Mouse (Mus musculus) layer of hippocampus, postnatal 36 days (tissue): ENCODE data around the gene Pak6. TPM values are rescaled to one million over a fixed set of nuclear protein-coding genes. Genes with fewer than 3 reads are reported as not detected.
"Not testable (repeated sequence)": the region's sequence is repeated elsewhere in the genome, so short reads cannot be mapped to it uniquely, and the experiment has no call there.

Experiments used
- DNase-seq, 2 experiments: peaks; one replicate each; pipeline ENCODE4 v3.0.0; 2022
- total RNA-seq, 2 experiments: library from RNA; stranded (reverse); gene quantifications; 2 replicates each; pipeline ENCODE4 v1.2.3; 2021

Gene Pak6
- 10 to 100 TPM; 50.0 to 55.4 TPM for total RNA-seq

DNA sequence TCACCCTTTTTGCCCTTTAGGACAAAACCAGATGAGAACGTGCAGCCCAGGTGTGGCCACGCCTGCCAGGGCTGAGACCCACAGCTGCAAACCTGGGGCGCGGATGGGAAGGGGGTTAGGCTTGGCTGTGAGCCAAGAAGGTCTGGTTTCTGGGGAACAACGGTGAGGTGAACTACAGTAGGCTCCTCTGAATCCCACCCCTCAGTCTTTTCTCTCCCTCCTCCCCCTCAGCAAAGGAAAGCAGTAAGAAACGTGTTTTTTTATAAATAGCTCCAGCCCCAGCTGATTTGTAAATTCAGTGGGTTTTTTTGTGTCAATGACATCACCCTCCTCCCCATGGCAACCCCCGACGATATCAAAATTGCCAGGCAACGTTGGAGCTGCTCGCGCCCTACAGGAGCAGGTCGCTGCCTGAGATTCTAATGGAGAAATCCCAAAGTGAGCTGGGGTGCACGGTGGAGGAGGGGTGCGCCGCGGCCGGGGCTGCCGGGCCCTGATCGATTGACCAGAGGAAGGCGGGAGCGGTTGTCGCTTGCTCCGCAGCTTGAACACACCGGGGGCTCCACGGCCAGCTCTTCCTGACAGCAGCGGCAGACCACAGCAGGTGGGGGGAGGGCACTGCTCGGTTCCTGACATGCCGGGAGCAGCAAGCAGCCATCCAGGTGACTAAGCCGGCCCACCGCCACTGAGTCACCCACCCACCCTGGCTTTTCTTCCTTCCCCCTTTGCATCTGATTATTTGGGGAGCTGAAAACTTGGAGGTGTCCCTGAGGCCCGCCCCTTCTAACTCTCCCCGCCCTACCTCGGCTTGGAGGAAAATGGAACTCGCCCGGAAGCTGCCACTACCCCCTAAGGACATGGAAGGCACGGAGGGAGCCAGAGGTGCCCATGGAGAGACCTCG, at the start of gene Pak6:
Pak6 (plus strand) TSS at position 402 of the 902 bp plus-strand sequence.
- DNase-seq = peak; percentile 63 to 64

DNA sequence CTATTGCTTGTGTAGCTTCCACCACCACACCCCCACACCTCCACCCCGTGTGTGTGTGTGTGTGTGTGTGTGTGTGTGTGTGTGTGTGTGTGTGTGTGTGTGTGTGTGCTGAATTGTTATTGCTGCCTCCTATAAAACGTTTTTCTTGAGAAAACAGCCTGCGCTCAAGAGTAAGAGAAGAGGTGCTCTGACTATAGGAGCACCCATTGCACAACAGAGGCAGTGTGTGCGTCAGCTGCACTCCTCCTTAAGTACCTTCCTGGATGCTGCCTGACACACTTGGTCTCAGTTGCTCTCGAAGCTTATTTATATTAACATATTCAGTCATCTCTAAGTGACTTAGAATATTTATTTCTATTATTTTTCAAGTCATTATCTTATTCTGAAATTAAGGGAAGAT, 45.1 kb upstream of the Pak6 start:
- DNase-seq = no peak

DNA sequence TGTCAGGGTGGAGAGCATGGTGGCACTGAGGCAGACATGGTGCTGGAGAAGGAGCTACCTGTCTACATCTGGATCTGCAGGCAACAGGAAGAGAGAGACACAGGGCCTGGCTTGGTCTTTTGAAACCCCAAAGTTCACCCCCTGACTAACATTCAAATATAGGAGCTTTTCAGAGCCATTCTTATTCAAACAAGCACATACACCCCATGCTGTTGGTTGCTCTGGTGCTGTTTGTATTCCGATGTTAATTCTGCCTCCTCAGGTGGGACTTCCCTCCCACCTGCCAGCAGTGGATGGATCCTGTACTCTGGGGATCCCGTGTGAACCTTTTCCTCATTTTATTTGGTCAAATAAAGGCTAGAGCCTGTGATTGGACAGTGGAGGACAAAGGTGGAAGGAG, 43.0 kb upstream of the Pak6 start:
- DNase-seq = no peak

- no peak for DNase-seq
Observed at GRCm38 (mm10) chr2:118620608-118621007, 42.5 kb upstream of the Pak6 start.

DNA sequence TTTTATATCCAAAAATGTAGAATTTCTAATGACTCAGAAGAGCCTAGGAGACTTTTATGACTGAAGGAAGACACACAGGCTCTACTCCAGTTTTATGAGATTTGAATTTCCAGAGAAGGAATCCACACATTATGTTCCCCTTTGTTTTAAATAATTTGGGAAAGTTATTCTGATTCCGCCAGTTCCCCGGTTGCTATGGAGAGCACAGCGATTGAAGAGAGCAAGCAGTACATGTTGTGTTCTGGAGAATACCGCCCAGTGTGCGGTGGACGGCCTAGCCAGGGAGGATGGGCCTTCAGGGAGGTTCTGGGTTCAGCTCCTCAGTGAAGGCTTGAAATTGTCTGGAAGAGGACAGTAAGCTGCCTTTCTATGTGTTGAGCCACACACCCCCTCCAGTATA, 33.8 kb upstream of the Pak6 start:
- peak; percentile 20 to 34 for DNase-seq

- no peak for DNase-seq
Observed at GRCm38 (mm10) chr2:118633441-118633840, 29.7 kb upstream of the Pak6 start.

DNA sequence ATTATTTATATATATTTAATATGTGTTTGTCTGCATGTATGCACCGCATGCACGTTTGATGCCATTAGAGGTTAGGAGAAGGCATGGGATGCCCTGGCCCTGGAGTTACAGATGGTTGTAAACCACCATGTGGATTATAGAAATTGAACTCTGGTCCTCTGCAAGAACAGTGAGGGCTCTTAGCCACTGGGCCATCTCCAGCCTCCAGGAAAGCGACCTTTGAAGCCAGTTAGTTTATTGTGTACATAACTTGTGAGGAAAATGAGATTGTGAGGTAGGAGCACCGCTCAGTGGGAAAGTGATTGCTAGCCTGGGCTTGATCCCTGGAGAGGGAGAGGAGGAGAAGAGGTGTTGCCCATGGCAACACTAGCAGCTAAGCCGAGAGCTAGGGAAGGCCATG, 25.8 kb upstream of the Pak6 start:
- DNase-seq = no peak

DNA sequence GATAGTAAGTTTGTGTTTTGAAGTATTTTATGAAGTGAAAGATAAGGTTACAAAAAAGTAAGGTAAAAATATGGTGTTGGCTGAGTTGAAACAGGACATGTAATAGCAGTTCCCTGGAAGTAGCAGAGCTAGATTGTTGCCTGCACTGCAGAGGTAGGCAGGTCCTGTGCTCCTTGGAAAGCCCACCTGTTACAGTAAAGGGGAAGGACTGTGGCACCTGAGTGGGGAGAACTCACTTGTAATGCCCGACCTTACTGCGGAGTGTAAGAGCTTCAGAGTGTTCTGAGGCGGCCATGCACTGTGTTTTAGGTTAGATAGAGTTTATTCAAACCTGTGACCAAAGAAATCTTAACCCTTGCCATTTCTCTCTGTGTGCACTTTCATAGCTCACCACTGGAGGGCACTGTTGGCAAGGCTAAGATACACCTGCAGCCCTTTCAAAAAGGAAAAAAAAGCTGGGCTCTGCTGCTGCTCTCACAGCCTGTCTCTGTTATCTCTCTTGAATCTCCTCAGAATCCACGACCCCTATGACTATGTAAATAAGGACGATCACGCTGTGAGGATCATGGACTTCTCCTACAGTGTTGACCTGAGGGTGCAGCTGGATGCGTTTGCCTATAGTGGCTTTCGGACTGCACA, 25.1 kb upstream of the Pak6 start:
- peak; percentile 40 to 79 for DNase-seq

DNA sequence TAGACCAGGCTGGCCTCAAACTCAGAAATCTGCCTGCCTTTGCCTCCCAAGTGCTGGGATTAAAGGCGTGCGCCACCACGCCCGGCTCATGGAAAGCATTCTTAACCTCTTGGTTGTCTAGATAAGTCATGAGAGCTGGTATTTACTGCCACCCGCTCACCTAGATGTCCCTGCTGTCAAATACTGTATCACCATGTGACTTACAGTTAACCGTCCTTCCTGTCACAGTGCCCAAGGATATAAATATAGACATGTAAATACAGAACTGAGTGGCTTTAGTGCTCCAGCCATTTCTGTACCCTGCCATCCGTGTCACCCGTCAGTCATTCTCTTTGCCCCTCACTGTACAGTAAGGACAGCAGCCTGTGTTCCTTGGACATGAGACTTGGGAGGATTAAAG, 24.4 kb upstream of the Pak6 start:
- DNase-seq = no peak

GRCm38 (mm10) chr2:118641147-118641546, 22.0 kb upstream of the Pak6 start:
- no peak for DNase-seq

DNA sequence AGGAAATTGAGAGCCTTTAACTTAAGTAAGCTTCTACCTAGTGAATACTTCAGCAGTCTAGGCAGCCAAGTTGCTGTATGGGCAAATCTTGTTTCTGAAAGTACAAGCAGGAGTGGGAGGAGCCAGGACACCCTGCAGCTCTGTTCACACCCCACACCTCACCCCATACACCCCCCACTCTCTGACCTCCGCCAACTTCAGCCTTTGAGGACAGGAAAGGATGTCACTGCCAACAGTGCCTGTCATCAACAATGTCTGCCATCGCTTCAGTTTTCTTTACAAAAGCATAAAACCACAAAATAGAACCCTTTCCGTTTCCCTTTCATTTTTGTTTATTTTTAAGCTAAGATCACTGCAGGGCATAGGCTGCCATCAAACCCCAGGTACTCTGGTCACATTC, 20.7 kb upstream of the Pak6 start:
- no peak for DNase-seq

GRCm38 (mm10) chr2:118642942-118643341, 20.2 kb upstream of the Pak6 start:
- DNase-seq = no peak

GRCm38 (mm10) chr2:118646665-118647064, 16.4 kb upstream of the Pak6 start:
- DNase-seq = no peak

- DNase-seq = not testable (repeated sequence)
Observed at GRCm38 (mm10) chr2:118650697-118651096, 12.4 kb upstream of the Pak6 start.

DNA sequence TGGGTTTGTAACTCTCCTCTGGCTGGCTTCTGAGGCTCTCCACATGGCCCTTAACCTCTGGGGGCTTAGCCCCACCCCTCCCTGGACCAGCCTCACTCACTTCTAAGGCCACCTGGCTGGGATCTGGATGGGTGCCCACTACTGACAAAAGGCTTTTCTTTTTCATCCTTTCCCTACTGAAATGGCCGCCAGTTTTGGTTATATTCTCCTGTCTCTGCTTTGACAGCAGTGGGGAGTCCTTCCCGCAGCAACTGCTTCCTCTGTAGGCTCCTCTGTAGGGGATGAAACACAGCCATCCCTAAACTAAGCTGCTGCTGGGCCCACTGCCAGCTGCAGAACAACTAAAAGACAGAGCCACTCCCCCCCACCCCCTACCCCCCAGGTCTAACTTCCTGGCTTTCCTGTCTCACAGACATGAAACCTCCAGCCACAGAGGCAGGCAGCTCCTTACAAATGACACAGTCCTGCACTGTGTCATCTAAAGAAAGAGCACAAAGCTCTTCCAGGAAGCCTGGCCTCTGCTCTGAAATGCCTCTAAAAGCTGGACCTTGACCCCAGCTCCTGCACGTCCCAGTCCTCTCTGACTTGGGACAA, 6.3 kb upstream of the Pak6 start:
- DNase-seq = no peak

GRCm38 (mm10) chr2:118658457-118658856, 4.6 kb upstream of the Pak6 start:
- DNase-seq = no peak

- peak in 1 of 2 experiments; percentile 30 for DNase-seq
Observed at GRCm38 (mm10) chr2:118659077-118659476, 4.0 kb upstream of the Pak6 start.

DNA sequence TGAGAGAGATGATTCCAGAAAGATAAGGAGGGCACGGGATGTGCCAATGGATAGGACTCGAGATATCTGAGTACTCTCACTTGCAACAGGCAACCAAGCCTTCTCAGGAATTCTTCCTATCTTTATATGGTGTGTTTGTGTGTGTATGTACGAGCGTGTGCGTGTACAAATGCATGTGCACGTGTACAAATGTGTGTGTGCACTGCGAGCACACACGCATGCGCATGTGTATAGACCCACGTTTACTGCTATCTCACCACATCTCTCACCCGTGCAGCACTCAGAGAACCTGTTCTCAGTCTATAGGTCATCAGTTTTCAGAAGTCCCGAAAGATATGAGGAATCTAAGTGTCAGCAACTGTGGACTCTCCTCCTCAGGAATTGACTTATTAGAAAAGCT, 3.6 kb upstream of the Pak6 start:
- DNase-seq = no peak

GRCm38 (mm10) chr2:118659998-118660452, 3.1 kb upstream of the Pak6 start:
- peak; percentile 37 to 42 for DNase-seq

GRCm38 (mm10) chr2:118661891-118662290, 1.2 kb upstream of the Pak6 start:
- DNase-seq = no peak

- peak; percentile 31 to 35 for DNase-seq
Observed at GRCm38 (mm10) chr2:118663804-118664766, 982 bp downstream of the Pak6 start.

DNA sequence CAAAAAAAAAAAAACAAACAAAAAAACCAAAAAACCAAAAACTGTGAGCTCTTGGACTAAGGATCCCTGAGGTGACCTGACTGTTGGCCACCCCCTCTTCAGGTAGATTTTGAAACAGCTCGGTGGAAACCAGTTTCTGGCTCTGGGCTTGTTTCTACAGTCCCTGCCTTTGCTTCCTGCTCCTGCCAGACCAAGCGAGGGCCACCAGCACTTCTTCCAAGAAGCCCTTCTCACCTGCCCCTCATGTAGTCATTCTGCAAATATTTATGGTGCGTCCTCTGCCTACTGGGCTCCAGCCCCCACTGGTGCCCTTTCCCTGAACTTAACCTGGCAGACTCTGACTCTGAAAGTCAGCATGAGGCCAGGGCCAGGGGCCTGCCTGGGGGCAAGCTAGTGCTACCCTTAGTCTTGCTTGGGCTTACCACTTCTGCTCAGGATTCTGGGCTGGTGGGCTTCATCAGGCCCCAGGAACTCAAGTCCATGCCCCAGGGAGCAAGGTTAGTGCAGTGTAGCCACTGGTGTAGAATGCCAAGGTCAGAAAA, 1.9 kb downstream of the Pak6 start:
- no peak for DNase-seq
